Mouse (Mus musculus) thymus, postnatal 0 days (tissue): ENCODE measurements around the gene Tmem151a. TPM values are rescaled to one million over a fixed set of nuclear protein-coding genes. Genes with fewer than 3 reads are reported as not detected.

Experiments
- DNase-seq: peaks from one replicate; pipeline ENCODE4 v3.0.0-alpha.2; 2015; ENCODE audit warnings: low spot score
- polyA plus RNA-seq: library from polyadenylated mRNA; unstranded; fragments of >200 nt; fragmentation: Nextera tagmentation; extraction: Ambion mirVana; gene quantifications from 2 replicates; pipeline ENCODE4 v1.2.1, GENCODE M21; 2015

Gene Tmem151a
- polyA plus RNA-seq, 1 experiment from 2014 or later: 0.33 TPM

DNA sequence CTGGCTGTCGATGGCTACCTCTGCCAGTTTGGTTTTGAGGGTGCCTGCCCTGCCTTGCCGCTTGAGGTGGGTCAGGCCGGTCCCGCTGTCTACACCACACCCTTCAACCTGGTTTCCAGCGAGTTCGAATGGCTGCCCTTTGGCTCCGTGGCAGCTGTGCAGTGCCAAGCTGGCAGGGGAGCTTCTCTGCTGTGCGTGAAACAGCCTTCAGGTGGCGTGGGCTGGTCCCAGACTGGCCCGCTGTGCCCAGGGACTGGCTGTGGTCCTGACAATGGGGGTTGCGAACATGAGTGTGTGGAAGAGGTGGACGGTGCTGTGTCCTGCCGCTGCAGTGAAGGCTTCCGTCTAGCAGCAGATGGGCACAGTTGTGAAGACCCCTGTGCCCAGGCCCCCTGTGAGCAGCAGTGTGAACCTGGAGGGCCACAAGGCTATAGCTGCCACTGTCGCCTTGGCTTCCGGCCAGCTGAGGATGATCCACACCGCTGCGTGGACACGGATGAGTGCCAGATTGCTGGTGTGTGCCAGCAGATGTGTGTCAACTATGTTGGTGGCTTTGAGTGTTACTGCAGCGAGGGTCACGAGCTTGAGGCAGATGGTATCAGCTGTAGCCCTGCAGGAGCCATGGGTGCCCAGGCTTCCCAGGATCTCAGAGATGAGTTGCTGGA is 16.6 kb downstream of the Tmem151a start:
- no peak for DNase-seq

DNA sequence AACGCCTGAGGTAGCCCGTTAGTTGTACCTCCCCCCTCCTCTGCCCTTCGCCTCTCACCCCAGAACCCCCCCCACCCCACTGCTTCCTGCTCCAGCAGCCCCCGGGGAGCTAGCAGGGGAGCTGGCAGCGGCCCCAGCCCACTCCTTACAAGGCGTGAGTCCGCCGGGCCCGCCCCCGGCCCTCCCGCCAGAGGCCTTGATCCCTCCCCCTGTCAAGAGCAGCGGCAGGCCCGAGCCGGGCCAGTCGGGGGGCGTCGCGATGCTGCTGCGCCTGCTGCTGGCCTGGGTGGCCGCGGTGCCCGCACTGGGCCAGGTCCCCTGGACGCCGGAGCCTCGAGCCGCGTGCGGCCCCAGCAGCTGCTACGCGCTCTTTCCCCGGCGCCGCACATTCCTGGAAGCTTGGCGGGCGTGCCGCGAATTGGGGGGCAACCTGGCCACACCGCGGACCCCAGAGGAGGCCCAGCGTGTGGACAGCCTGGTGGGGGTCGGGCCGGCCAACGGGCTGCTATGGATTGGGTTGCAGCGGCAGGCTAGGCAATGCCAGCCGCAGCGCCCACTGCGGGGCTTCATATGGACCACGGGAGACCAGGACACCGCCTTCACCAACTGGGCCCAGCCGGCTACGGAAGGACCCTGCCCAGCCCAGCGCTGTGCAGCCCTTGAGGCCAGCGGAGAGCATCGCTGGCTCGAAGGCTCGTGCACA is 17.3 kb downstream of the Tmem151a start, which contains the start of gene Cd248:
Gene Cd248 (plus strand): TSS at position 212 of the 703 bp plus-strand sequence.
- no peak for DNase-seq

DNA sequence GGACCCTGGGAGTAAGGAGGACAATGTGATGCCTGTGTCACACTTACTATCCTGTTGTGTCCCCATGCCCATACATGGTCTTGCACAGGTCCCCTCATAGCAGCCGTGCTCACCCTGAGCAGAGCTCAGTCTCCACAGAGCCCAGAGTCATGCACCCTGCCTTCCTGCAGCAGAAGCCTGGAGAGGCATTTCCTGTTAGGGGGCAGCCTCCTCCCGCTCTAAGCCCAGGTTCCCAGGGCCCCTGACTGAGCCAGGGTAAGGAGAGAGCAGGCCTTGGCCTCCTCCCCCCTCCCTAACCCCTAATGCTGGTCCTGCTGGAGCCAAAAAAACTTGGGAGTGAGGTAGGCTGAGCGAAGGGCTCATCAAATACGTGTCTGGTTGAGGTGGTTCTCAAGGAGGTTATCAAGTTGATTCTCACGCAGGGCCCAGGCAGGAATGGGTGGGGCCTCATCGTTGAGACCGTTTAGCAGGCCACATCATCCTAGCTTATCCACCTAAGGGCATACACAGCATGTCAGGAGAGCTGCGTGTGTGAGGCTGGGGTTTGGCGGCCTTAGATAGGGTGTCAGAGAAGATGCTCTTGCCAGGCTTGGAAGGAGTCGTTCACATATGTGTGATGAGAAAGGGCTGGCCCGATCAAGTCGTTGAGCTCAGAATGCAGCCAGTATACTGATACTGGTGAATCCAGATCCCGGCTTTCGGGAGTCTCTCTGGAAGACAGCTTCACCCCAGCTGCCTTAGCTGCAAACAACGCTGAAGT is 18.1 kb downstream of the Tmem151a start:
- no peak for DNase-seq

DNA sequence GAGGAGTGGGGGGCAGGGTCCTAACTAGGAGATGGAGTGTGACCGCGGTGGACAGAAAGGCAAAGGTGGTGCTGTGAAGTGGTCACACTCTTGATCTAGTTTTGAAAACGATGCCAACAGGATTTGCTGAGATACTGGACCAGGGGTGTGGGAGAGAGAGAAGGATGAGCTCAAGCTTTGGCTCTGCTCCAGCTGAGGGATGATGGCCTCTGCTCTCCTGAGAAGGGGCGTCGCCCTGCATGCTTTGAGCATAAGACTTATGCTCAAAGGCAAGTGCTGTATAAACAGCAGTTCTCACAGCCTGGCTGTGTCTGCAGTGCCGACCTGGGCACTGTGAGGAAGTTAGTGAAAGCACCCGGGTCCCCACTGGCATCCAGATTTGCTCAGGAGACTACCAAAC is 20.2 kb downstream of the Tmem151a start:
- no peak for DNase-seq

DNA sequence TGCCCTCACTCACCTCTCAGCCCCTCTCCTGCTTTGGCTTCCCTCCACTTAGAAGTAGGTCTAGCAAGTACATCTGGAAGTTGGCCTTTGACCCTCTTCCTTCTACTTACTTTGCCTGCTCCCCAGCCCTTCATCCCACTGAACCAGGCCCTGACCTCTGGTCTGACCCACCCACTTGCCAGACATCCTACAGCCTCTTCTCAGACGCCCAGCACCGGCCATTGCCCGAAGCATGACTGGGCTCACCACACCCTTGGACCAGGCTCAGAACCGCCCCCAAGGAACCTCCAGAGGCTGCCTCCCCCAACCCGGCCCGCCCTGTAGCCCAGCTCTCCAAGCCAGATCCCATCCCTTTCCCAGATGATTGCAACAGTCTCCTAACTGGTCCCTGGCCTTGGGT is 22.9 kb downstream of the Tmem151a start:
- no peak for DNase-seq

DNA sequence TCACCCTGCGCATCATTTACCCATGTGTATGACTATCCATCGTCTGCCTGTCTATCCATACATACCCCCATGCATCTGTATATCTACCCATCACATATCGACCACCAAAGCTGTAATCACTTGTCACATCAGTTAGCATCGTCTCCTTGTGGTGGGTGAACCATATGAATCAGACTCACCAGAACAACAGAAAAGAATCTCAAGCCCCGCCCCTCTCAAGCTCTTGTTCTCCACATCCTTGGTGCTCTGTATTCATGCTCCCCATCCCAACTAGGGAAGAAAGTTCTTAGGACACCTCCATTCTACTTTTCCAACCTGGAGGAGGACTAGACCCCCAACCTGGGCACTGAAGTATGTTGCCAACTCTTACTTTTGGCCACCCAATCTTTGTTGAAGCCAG is 23.3 kb downstream of the Tmem151a start:
- no peak for DNase-seq

DNA sequence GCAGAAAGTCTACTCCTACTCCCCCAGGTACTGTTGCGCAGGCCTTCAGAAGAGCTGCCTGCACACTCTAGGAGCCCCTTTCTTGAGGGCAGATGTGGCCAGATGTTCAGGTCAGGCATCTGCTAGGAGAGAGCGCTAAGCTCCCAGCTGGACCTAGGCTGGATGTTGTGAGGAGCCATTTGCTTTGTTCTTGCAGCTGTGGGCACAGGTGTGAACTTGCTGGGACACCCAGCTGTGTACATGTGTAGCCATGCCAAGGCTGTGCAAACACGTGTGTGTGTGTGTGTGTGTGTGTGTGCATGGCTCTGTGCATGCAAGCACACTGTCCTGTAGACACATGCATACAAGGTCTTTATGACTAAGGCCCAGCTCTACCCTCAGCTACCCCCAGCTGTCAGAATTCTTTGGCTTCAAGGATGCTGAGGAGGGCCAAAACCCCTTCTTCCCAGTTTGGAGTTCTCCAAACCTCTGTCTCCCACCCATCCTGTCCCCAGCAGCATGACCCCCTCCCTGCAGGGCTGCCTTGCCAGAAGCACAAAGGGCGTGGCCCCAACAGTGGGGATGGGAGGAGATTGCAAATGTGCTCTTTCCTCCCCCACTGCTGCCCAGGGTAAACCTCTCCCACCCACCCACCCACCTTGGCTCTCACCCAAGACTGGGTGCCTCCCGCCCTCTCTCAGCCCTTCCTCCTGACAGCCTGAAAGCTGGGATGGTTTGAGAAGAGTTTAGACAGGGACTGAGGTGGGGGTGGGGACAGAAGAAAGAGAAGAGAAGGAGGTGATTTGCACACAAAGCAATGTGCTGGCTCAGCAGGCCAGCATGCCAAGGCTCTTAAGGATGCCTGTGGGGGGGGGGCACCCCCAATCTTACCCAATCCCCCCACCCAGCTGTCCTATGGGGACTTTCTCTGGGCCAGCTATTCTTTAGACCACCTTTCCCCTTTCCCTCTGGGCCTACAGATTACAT is 24.7 kb downstream of the Tmem151a start:
- DNase-seq: no peak

DNA sequence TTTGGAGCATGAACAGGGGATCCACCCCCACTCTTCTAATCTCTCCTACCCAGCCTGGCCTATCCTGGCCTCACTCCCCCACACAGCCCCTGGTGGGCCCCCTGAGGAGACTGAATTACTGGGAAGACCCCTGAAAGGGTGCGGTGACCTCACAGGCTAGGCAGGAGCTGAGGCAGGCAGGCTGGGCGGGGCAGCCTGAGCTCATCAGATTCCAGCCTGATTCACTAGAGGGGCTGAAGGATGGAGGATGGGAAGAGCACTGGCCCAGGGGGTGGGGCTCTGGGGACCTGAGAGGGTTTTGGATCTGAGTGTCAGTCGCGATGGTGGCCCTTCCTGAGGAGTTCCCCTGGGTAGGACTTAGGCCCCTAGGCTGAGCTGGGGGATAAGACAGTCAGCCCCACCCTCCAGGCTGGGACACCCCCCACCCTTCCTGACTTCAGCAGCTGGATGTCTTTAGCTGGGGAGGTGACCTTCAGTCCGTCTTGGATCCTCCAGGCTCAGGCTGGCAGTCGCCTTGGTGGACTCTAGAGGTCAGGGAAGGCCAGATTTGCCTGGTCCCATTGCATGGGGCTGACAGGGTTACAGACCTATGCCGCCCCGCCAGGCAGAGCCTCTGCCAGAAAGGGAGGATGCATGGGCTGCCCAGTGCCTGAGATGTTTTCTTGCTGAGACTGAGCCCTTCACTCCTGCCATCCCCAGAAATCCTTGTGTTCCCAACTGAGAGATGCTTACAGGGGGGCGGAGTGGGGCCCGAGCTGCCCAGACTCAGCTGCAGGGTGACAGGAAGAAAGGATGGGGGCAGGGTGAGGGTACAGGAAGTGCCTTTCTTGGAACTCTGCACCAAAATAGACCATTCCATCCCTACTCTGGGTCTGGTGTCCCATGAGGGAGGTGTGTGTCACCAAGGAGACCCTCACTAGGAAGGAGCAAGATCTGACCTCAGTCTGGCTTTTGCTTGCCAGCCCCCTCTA is 26.2 kb downstream of the Tmem151a start:
- DNase-seq: no peak

DNA sequence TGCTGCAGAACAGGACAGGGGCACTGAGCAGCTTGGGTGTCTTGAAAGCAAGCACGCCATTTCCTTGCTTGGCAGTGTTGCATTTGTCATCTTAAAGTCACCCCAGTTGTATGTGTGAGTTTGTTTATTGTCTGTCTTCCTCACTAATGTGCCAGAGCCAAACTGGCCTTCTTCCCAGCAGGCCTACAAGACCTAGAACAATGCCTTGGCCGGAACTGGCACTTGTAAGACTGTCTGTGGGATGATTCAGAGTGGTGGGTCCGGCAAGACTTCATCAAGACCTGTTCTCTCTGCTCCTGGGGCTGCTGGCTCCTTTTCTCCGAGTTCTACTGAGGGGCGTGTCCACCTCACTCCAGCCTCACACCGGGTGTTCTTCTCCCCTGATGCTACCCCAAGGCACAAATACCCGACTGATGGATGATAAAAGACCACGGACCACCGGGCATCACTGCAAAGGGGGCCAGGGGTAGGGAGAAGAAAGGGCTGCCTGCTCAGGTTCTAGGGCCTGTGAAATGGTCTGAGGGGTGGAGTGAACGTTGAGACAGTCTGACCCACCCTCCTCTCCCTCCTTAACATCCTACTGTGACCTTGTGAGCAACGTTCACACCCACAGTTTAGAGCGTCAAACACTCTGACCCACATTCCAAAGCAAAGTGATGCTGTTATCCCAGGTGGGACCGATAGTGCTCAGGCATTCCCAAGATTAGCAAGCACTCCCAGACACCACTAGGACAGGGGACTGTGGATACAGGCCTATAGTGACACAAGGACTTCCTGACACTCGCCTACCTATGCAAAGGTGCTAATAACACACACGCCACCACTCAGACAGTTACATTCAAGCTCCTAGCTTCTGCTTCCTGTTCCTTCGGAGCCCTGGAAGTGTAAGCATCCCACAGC is 27.2 kb downstream of the Tmem151a start:
- DNase-seq: no peak

DNA sequence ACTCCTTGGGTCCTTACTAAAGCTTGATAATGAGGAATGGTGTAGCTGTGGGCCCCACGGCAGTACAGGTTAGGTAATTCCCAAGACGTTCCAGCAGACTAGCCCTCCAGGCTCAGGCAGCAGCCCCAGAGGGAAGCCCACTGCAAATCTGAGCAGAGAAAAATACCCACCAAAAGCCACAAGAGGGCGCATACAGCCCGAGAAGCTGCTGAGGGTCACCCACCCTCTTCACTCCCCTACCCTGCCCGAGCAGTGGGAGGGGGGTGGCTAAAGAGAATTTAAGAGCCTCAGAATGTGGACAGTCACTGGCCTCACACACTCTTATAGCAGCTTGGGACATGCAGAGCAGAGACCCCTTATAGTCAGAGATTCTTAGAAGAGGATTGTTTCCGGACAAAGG is 29.1 kb downstream of the Tmem151a start:
- DNase-seq: peak; percentile 44

DNA sequence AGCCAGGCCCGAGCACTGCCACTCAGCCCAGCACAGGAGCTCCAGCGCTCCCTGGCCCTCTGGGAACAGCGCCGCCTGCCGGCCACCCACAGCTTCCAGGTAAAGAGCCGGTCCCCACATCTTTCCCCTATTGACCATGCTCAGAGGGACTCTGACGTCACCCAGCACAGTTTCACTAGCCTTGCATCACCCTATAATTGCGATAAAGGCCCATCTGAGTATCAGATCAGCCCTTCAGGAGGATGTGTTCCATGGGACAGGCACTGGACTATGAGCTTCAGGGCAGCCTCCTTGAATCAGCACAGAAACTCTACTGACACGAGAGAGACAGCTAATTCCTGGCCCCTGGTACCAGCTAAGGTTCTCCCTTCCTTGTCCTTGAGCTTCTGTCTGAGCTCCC is 31.4 kb downstream of the Tmem151a start:
- DNase-seq: peak; percentile 39

DNA sequence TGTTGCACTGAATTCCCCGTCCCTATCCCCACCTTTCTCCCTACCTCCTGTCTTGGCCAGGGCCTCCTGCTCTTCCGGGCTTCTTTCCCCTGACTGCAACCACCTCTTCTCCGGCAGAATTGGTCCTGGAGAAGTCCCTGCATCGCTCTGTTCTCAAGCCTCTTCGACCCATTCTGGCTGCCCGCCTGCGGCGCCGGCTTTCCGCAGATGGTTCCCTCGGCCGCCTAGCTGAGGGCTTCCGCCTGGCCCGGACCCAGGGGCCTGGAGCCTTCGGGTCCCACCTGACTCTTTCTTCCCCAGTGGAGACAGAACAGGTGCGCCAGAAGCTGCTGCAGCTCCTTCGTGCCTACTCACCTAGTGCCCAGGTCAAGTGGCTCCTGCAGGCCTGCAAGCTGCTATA is 32.5 kb downstream of the Tmem151a start:
- DNase-seq: no peak

DNA sequence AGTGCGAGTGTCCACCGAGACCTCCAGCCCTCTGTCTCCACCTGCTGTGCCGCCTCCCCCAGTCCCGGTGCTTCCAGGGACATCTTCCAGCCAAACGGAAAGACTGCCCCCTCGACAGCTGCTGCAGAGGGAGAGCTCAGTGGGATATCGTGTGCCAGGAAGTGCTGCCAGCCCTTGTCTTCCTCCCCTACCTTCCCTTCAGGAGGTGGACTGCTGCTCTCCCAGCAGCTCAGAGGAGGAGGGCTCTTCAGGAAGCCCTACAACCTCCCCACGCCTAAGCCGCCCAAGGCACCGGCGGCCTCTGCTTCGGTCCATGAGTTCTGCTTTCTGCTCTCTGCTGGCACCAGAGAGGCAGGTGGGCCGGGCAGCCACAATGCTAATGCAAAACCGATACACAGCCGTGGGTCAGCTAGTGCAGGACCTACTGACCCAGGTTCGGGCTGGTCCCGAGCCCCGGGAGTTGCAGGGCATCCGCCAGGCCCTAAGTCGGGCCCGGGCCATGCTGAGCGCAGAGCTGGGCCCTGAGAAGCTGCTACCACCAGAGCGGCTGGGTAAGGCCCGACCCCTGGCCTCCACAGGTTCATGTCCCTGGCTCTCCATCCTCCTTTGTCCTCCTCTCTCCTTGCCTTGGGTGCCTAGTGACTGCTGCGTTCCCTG is 33.0 kb downstream of the Tmem151a start:
- DNase-seq: no peak

DNA sequence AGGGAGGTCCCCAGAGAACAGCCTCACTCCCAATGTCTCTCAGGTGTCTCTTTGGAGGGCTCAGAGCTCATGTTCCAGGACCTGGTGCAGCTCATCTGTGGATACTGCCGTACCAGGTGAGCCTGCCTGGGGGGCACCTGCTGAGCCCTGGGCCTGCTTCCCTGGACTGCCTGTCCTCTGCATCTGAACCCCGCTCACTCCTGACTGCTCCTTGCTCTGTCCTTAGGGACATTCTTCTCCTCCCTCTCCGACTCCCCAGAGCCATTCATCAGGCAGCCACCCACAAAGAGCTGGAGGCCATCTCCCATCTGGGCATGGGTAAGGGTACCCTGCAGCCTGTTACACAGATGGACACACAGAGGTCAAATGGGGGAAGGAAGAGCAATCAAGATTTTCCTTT is 33.8 kb downstream of the Tmem151a start:
- no peak for DNase-seq

DNA sequence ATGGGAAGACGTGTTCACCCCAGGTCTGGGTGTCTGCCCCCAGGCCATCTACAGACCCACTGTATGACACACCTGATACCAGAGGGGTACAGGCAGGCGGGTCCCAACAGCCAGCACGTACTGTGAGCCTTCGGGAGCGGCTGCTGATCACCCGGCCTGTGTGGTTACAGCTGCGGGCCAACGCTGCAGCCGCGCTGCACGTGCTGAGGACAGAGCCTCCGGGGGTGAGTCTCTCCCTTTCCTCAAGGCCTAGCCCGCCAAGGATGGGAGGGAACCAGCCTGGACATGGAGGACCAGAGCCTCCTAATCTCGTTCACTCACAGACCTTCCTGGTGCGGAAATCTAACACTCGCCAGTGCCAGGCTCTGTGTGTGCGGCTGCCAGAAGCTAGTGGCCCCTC is 34.3 kb downstream of the Tmem151a start:
- DNase-seq: no peak

DNA sequence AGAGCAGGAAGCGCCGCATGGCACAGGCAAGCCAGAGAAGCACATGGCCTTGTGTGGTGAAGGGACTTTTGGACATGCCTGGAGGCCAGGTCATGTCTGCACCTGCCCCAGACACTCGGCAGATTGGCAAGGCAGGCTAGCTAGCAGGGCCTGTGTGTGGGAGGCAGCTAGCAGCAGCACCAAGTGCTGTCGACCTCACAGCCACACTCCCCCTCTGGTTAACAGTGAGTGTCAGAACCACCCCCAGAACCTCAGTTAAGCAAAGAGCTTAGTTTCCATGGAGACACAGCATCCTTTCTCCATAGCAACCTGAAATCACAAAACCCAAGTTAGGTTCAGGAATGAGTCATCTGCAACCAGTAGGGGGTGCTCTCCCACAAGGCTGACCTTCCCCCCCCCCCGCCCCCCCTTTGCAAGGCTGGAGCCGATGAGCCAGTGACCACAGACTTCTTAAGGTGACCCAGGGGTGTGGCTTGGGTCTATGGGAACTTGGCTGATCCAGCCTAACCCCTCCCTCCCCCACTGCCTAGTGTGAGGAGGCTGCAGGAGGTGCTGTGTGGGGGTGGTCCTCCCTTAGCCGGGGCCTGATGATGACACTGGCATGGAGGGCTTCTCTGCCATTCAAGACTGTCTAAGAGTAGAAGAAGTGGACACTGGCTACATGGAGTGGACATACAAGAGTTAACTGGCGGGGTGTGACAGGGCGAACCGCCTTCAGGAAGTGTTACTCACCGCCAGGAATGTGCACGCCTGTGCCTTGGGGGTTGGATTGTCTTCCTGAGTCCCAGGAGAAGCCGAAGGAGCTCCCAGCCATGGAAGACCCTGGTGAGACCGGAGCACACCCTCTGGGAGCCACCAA is 35.1 kb downstream of the Tmem151a start, which contains the start of gene Rin1:
Gene Rin1 (plus strand): TSS at position 435 of the 859 bp plus-strand sequence.
- no peak for DNase-seq

DNA sequence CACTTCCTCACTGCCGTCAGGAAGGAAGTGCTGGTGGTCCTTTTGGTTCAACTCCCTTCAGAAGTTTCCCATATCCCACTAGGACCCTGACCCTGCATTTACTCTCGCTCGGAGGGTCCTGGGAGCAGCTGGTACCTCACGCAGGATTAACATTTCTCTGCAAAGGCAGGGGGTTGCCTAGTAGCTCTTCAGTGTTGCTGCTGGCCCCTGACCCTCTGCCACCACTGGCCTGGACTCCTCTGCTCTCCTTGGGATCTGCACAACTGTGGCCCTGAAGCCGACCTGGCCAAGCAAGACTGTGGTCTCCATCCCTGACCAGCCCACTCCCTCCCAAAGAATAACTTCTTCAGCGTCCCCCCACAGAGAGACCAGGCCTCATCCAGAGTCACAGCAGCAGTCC is 36.0 kb downstream of the Tmem151a start:
- DNase-seq: no peak
